Mouse (Mus musculus) ES-Bruce4 (cell line): ENCODE results near the gene St6galnac3.

Experiments
- CTCF ChIP-seq: IDR thresholded peaks from one replicate; pipeline ENCODE4 v1.8.1; 2011; ENCODE audit warnings: low read depth, low read length
- POLR2A ChIP-seq: IDR thresholded peaks from one replicate; pipeline ENCODE4 v1.8.1; 2011; ENCODE audit warnings: low read length; ENCODE audit not compliant: insufficient read depth

GRCm38 (mm10) chr3:153556621-153557020, 168.4 kb downstream of the St6galnac3 start:
- TF ChIP-seq CTCF (no peak), POLR2A (no peak)
